14 mouse cellular contexts compared by ENCODE assay signal in the genomic region with DNA sequence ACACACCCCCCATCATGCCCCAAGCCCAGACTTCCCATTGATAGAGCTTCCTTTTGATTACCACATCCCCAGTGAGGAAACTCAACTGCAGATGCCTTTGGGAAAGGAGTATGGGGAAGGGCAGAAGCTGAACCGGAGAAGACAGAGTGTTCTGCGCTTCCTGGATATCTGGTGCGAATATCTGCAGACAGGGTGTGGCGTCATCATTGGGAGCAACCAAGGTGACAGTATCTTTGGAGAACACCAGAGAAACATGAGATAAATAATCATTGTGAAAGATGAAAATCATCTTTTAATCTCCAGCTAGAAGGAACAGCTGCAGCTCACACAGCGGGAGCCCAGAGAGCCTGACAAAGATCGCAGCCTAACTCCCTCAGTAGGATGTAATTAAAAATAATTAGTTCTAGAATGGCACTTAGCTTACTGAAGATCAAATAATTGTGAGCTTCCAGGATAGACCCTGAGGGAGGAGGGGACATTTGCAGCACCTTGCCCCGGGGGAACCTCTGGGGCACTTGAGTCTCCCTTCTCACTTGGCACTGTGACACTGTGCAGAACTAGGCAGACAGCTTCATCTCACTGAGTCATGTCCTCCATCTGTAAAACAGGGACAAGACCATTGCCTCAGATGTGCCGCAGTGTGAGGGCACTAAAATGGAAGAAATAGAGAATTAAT. TPM values are rescaled to one million over a fixed set of nuclear protein-coding genes. Genes with fewer than 3 reads are reported as not detected.
DNase-seq lines count a peak whose midpoint lies in the region; ATAC-seq and TF ChIP-seq lines count a peak whose summit lies in the region.
"Had no signal": no experiment of that assay in that cellular context is flagged by ENCODE, and none has a peak within 500 bp of the region (broad histone marks: within the 10 kb centered on the region; RNA-seq: fewer than 3 reads in every experiment).

No protein-coding gene starts in this region.

- H3K79me2 ChIP-seq in MEL (ENCODE audit: control insufficient read depth, insufficient read depth, low read length, poor library complexity) = no peaks in the 10 kb centered on the region

- TF ChIP-seq POLR2A in MEL (IDR thresholded peaks at IDR 0.05; ENCODE audit: control insufficient read depth in 1 of 2, insufficient read depth in 1 of 2, low read depth in 1 of 2, low read length in 2 of 2, poor library complexity in 1 of 2) = no peak

- H3K4me1 ChIP-seq in embryonic facial prominence, embryonic 14.5 days (ENCODE audit: control insufficient read depth, insufficient read depth, low read length) = no peaks in the 10 kb centered on the region
- H3K4me1 ChIP-seq in embryonic facial prominence, embryonic 10.5 days = no peaks in the 10 kb centered on the region
- peaks cover 19 to 40% of the 10 kb centered on the region in 2 experiments for H3K4me1 ChIP-seq in MEL (ENCODE audit: control insufficient read depth in 1 of 2, insufficient read depth in 2 of 2, low read length in 2 of 2)
- peaks cover 92% of the 10 kb centered on the region for H3K4me1 ChIP-seq in megakaryocyte, embryonic 14.5 days
- no peaks in the 10 kb centered on the region for H3K4me1 ChIP-seq in stomach, postnatal 0 days (replicated peaks; ENCODE audit: control insufficient read depth, insufficient read depth)
- H3K4me1 ChIP-seq: heart, embryonic 15.5 days had no signal

- ATAC-seq in embryonic facial prominence, embryonic 14.5 days (ENCODE audit: low read depth) = peak; percentile 71; the same call in 1 of the 2 replicates
- peak; percentile 36 for ATAC-seq in granulocyte monocyte progenitor cell, adult 5-6 weeks (replicated peaks; ENCODE audit: poor library complexity, severe bottlenecking)
- ATAC-seq in stomach, postnatal 0 days (ENCODE audit: low FRiP score, low TSS enrichment) = no peak
- ATAC-seq: intestine, embryonic 16.5 days had no signal

- peak; percentile 61 to 69 for TF ChIP-seq EP300 in MEL (IDR thresholded peaks at IDR 0.05; ENCODE audit: low read depth in 1 of 2, low read length in 2 of 2)
- TF ChIP-seq EP300 in stomach, postnatal 0 days (optimal IDR thresholded peaks at IDR 0.05) = no peak

- no peak overlapping the region for H3K27ac ChIP-seq in embryonic facial prominence, embryonic 14.5 days (replicated peaks; ENCODE audit: low read depth, low read length)
- H3K27ac ChIP-seq in embryonic facial prominence, embryonic 10.5 days (replicated peaks) = no peak overlapping the region
- H3K27ac ChIP-seq in MEL (ENCODE audit: control insufficient read depth, low read depth, low read length) = no peak overlapping the region
- H3K27ac ChIP-seq in layer of hippocampus, adult 2 months = no peak overlapping the region
- no peak overlapping the region for H3K27ac ChIP-seq in stomach, postnatal 0 days (replicated peaks)
- H3K27ac ChIP-seq: heart, embryonic 15.5 days had no signal

- WGBS in embryonic facial prominence, embryonic 14.5 days = 75% methylated on average over 8 of the region's 8 CpGs
- WGBS in embryonic facial prominence, embryonic 10.5 days = 81% methylated on average over 8 of the region's 8 CpGs
- 75% methylated on average over 8 of the region's 8 CpGs for WGBS in stomach, postnatal 0 days

- peak; percentile 29 for DNase-seq in embryonic facial prominence, embryonic 14.5 days (ENCODE audit: low spot score)
- DNase-seq in embryonic facial prominence, embryonic 10.5 days (ENCODE audit: low spot score) = no peak
- DNase-seq in MEL (ENCODE audit: low read depth, low spot score) = no peak
- DNase-seq in layer of hippocampus, adult 2 months (ENCODE audit: low spot score in 2 of 2) = no peak
- no peak for DNase-seq in urinary bladder, adult 18-20 months (ENCODE audit: low spot score in 2 of 2)
- no peak for DNase-seq in stomach, postnatal 0 days (ENCODE audit: low spot score)
- DNase-seq: adrenal gland, postnatal 14 days; cerebellum, adult 11 months; kidney, postnatal 36 days; right cerebral cortex, adult 18-20 months had no signal

- no peaks in the 10 kb centered on the region for H3K9me3 ChIP-seq in embryonic facial prominence, embryonic 14.5 days (ENCODE audit: control insufficient read depth, low read length)
- no peaks in the 10 kb centered on the region for H3K9me3 ChIP-seq in embryonic facial prominence, embryonic 10.5 days
- H3K9me3 ChIP-seq in MEL (replicated peaks; ENCODE audit: insufficient read depth, low read length) = no peaks in the 10 kb centered on the region
- no peaks in the 10 kb centered on the region for H3K9me3 ChIP-seq in megakaryocyte, embryonic 14.5 days
- H3K9me3 ChIP-seq in stomach, postnatal 0 days (ENCODE audit: control insufficient read depth, low read length) = no peaks in the 10 kb centered on the region
- H3K9me3 ChIP-seq: heart, embryonic 15.5 days had no signal

- no peak for TF ChIP-seq RAD21 in MEL (IDR thresholded peaks at IDR 0.05; ENCODE audit: low read depth, low read length)

- H3K4me2 ChIP-seq in embryonic facial prominence, embryonic 14.5 days (ENCODE audit: low read depth, low read length) = no peak overlapping the region
- H3K4me2 ChIP-seq in stomach, postnatal 0 days (replicated peaks; ENCODE audit: low read depth) = no peak overlapping the region
- H3K4me2 ChIP-seq: heart, embryonic 15.5 days had no signal

- no peaks in the 10 kb centered on the region for H3K27me3 ChIP-seq in embryonic facial prominence, embryonic 14.5 days (replicated peaks; ENCODE audit: control insufficient read depth, insufficient read depth, low read length)
- no peaks in the 10 kb centered on the region for H3K27me3 ChIP-seq in embryonic facial prominence, embryonic 10.5 days (replicated peaks; ENCODE audit: low read depth, poor library complexity, severe bottlenecking)
- H3K27me3 ChIP-seq in MEL (ENCODE audit: control insufficient read depth in 1 of 2, insufficient read depth in 2 of 2, low read length in 2 of 2) = no peaks in the 10 kb centered on the region
- H3K27me3 ChIP-seq in megakaryocyte, embryonic 14.5 days (replicated peaks) = no peaks in the 10 kb centered on the region
- no peaks in the 10 kb centered on the region for H3K27me3 ChIP-seq in stomach, postnatal 0 days (ENCODE audit: control insufficient read depth, insufficient read depth, low read length)
- H3K27me3 ChIP-seq: heart, embryonic 15.5 days had no signal

- no peak for TF ChIP-seq CTCF in MEL (IDR thresholded peaks at IDR 0.05 in 2 of 3, conservative IDR thresholded peaks at IDR 0.05 in 1 of 3; ENCODE audit: control insufficient read depth in 1 of 3, insufficient read depth in 1 of 3, low read depth in 2 of 3, low read length in 3 of 3, poor library complexity in 1 of 3, severe bottlenecking in 1 of 3)
- TF ChIP-seq CTCF in layer of hippocampus, adult 2 months (conservative IDR thresholded peaks at IDR 0.05) = no peak
- TF ChIP-seq CTCF in stomach, postnatal 0 days (IDR thresholded peaks at IDR 0.05; ENCODE audit: low read depth) = no peak

- no peak overlapping the region for H3K4me3 ChIP-seq in embryonic facial prominence, embryonic 14.5 days (ENCODE audit: low read depth, low read length)
- H3K4me3 ChIP-seq in embryonic facial prominence, embryonic 10.5 days = no peak overlapping the region
- no peak overlapping the region for H3K4me3 ChIP-seq in MEL (ENCODE audit: control insufficient read depth in 1 of 2, insufficient read depth in 1 of 2, low read depth in 2 of 2, low read length in 2 of 2)
- peak overlapping the region; percentile 48 for H3K4me3 ChIP-seq in megakaryocyte, embryonic 14.5 days (replicated peaks)
- H3K4me3 ChIP-seq in layer of hippocampus, adult 2 months = no peak overlapping the region
- no peak overlapping the region for H3K4me3 ChIP-seq in stomach, postnatal 0 days (ENCODE audit: low read depth, low read length)
- H3K4me3 ChIP-seq: heart, embryonic 15.5 days had no signal

- no peaks in the 10 kb centered on the region for H3K36me3 ChIP-seq in embryonic facial prominence, embryonic 14.5 days (ENCODE audit: control insufficient read depth, insufficient read depth, low read length)
- no peaks in the 10 kb centered on the region for H3K36me3 ChIP-seq in embryonic facial prominence, embryonic 10.5 days (replicated peaks)
- peaks cover 0 to 33% of the 10 kb centered on the region in 2 experiments; a peak in 2 of 4 replicates for H3K36me3 ChIP-seq in MEL (ENCODE audit: control insufficient read depth in 1 of 2, insufficient read depth in 2 of 2, low read length in 2 of 2)
- peaks cover 79% of the 10 kb centered on the region for H3K36me3 ChIP-seq in megakaryocyte, embryonic 14.5 days (replicated peaks; ENCODE audit: low read length)
- H3K36me3 ChIP-seq in stomach, postnatal 0 days (ENCODE audit: control insufficient read depth, insufficient read depth, low read length) = no peaks in the 10 kb centered on the region
- H3K36me3 ChIP-seq: heart, embryonic 15.5 days had no signal

- no peak overlapping the region for H3K9ac ChIP-seq in embryonic facial prominence, embryonic 14.5 days (ENCODE audit: low read depth, low read length)
- no peak overlapping the region for H3K9ac ChIP-seq in MEL (ENCODE audit: control insufficient read depth, low read depth, low read length, poor library complexity, severe bottlenecking)
- H3K9ac ChIP-seq in stomach, postnatal 0 days (ENCODE audit: low read length) = no peak overlapping the region
- H3K9ac ChIP-seq: heart, embryonic 15.5 days had no signal

TF ChIP-seq in MEL, 35 proteins besides CTCF, POLR2A, EP300 and RAD21 (continues in another document):
- TF ChIP-seq BHLHE40 (IDR thresholded peaks at IDR 0.05; ENCODE audit: borderline replicate concordance, low read depth, low read length) (no peak), GABPA (IDR thresholded peaks at IDR 0.05; ENCODE audit: low read depth, low read length) (no peak), TCF12 (IDR thresholded peaks at IDR 0.05; ENCODE audit: low read depth, low read length) (peak; percentile 80), CHD1 (IDR thresholded peaks at IDR 0.05; ENCODE audit: low read depth, low read length) (no peak), POLR2AphosphoS5 (IDR thresholded peaks at IDR 0.05; ENCODE audit: borderline replicate concordance, low read depth, low read length) (no peak), ELF1 (IDR thresholded peaks at IDR 0.05; ENCODE audit: low read depth, low read length) (peak; percentile 38; the same call in 1 of the 2 replicates), SIN3A (IDR thresholded peaks at IDR 0.05; ENCODE audit: low read length) (no peak)

RNA-seq across cellular contexts. Expression of a gene that starts 38.5 kb away (rescaled TPM):
- 6.8 TPM in 2 replicates for polyA plus RNA-seq in embryonic facial prominence, embryonic 14.5 days (2014; fragmentation: Nextera tagmentation; extraction: Ambion mirVana)
- polyA plus RNA-seq in embryonic facial prominence, embryonic 10.5 days (2016; fragmentation: Nextera tagmentation; extraction: Ambion mirVana) = 1.6 and 1.9 TPM in 2 replicates
- 0.07 and 0.12 TPM in 2 replicates for total RNA-seq in MEL (2012; rRNA removed)
- under 1 TPM in 1 of 2 experiments, not detected in 1; 0.19 TPM for polyA plus RNA-seq in MEL (2012; ENCODE audit: insufficient read depth in 1 of 2, insufficient read length in 2 of 2, low read depth in 1 of 2, low replicate concordance in 2 of 2, missing spikeins in 1 of 2)
- 0.23 and 0.28 TPM in 2 replicates for total RNA-seq in granulocyte monocyte progenitor cell, adult 5-6 weeks (2014; fragmentation: Nextera tagmentation)
- total RNA-seq in granulocyte monocyte progenitor cell, adult 5-6 weeks (2017) = 0.72 and 0.82 TPM in 2 replicates
- polyA plus RNA-seq in megakaryocyte, embryonic 14.5 days (2012; ENCODE audit: insufficient read depth, low replicate concordance) = 11.0 and 22.0 TPM in 2 replicates
- 1 to 10 TPM; 7.4 to 8.9 TPM for total RNA-seq in layer of hippocampus, adult 2 months (2021)
- 0.91 and 1.2 TPM in 2 replicates for polyA plus RNA-seq in stomach, postnatal 0 days (2015; fragmentation: Nextera tagmentation; extraction: Ambion mirVana)
